Comparison of ENCODE assay signal across 8 mouse cellular contexts in the genomic region with DNA sequence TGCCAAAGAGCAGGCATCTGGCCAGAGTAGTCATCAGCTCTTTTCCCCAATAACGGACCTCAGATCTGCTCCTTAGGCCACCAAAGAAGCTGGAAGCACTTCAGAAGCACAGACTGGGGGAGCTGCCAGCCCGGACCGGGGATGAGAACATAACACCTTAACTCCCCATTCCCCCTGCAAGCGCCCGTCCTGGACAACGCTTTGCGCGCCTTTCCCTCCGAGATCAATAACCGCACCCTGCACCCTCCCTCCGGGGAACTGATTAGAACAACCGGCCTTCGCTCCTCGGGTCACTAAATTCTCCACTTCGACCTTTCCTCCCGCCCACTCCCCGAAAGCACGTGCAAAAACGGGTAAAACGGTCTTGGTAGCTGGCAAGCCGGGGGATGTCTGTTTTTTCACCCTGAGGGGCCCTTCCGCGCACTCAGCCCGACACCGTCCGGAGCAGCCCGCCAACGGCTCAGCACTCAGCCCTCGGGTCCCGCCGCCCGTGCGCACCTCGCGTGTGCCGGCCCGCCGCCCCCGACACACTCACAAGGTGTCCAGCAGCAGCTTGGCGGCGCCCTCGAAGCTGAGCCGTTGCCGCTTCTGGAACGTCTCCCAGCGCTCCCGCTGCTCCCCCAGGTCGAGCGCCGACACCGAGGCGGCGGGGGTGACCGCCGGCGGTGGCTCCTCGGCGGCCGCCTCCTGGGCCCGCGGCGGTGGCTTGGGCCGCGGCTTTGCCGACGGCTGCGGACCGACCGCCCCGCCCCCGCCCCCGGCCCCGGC. TPM values are rescaled to one million over a fixed set of nuclear protein-coding genes. Genes with fewer than 3 reads are reported as not detected.
A peak's percentile ranks its signal among the peaks of the same experiment; 100 is the strongest.
DNase-seq lines count a peak whose midpoint lies in the region; ATAC-seq and TF ChIP-seq lines count a peak whose summit lies in the region.

No protein-coding gene starts in this region.

- H3K9me3 ChIP-seq in hindbrain, embryonic 15.5 days, result no peaks in the 10 kb centered on the region
- no peaks in the 10 kb centered on the region for H3K9me3 ChIP-seq in limb, embryonic 10.5 days (replicated peaks)

- H3K9ac ChIP-seq in hindbrain, embryonic 15.5 days, result peak overlapping the region; percentile 78

- H3K36me3 ChIP-seq in hindbrain, embryonic 15.5 days, result peaks cover 3% of the 10 kb centered on the region; the same call in 1 of the 2 replicates
- H3K36me3 ChIP-seq in limb, embryonic 10.5 days, result peaks cover 12% of the 10 kb centered on the region
- peaks cover 3% of the 10 kb centered on the region for H3K36me3 ChIP-seq in small intestine, adult 2 months (ENCODE audit: control insufficient read depth, insufficient read depth, low read length)

- H3K27me3 ChIP-seq in hindbrain, embryonic 15.5 days, result no peaks in the 10 kb centered on the region
- H3K27me3 ChIP-seq in limb, embryonic 10.5 days (ENCODE audit: low read depth, poor library complexity, severe bottlenecking), result peaks cover 36% of the 10 kb centered on the region
- H3K27me3 ChIP-seq in small intestine, adult 2 months (ENCODE audit: control insufficient read depth, insufficient read depth, low read length), result no peaks in the 10 kb centered on the region

- ATAC-seq in activated CD4-positive, CD25-positive, alpha-beta regulatory T cell, adult 4 months, result peak; percentile 40
- ATAC-seq in hindbrain, embryonic 15.5 days (ENCODE audit: low FRiP score, low read depth), result peak; percentile 85
- ATAC-seq in monocyte, adult 5-6 weeks (replicated peaks; ENCODE audit: insufficient number of reproducible peaks, low FRiP score, low TSS enrichment, poor library complexity, severe bottlenecking), result no peak

- intact Hi-C loops in gastrocnemius, adult 2 months (cut with DNase I), result loop anchor here (2.0 kb wide), 2 partner anchors 36 to 82 kb away; partner anchors contain the start of gene Trpv2

- WGBS in hindbrain, embryonic 15.5 days, result under 1% methylated on average over 71 of the region's 73 CpGs
- WGBS in limb, embryonic 10.5 days, result under 1% methylated on average over 73 of the region's 73 CpGs
- 1% methylated on average over 57 of the region's 73 CpGs for WGBS in small intestine, adult 2 months

- TF ChIP-seq CTCF in gastrocnemius, adult 2 months (IDR thresholded peaks at IDR 0.05), result peak; percentile 21; the same call in 1 of the 2 replicates
- no peak for TF ChIP-seq CTCF in small intestine, adult 2 months (IDR thresholded peaks at IDR 0.05; ENCODE audit: extremely low read depth, insufficient read length, insufficient replicate concordance, low read depth, low read length)

- H3K4me3 ChIP-seq in gastrocnemius, adult 2 months, result peak overlapping the region; percentile 85
- H3K4me3 ChIP-seq in hindbrain, embryonic 15.5 days, result peak overlapping the region; percentile 78
- peak overlapping the region; percentile 87 for H3K4me3 ChIP-seq in limb, embryonic 10.5 days
- H3K4me3 ChIP-seq in small intestine, adult 2 months (ENCODE audit: low read depth, low read length), result peak overlapping the region; percentile 96

- peaks cover 20% of the 10 kb centered on the region for H3K4me1 ChIP-seq in hindbrain, embryonic 15.5 days (replicated peaks)
- peaks cover 24% of the 10 kb centered on the region for H3K4me1 ChIP-seq in limb, embryonic 10.5 days
- H3K4me1 ChIP-seq in small intestine, adult 2 months (ENCODE audit: control insufficient read depth, insufficient read depth, insufficient read length, low read length), result peaks cover 9% of the 10 kb centered on the region; the same call in 1 of the 2 replicates

- H3K4me2 ChIP-seq in hindbrain, embryonic 15.5 days, result peak overlapping the region; percentile 86

- TF ChIP-seq POLR2A in small intestine, adult 2 months (IDR thresholded peaks at IDR 0.05; ENCODE audit: low read depth, low read length), result peak; percentile 65; the same call in 1 of the 2 replicates

- H3K27ac ChIP-seq in gastrocnemius, adult 2 months, result peak overlapping the region; percentile 87
- peak overlapping the region; percentile 78 for H3K27ac ChIP-seq in hindbrain, embryonic 15.5 days (replicated peaks)
- peak overlapping the region; percentile 95 for H3K27ac ChIP-seq in limb, embryonic 10.5 days
- peak overlapping the region; percentile 76 for H3K27ac ChIP-seq in small intestine, adult 2 months (ENCODE audit: insufficient read depth, low read depth, low read length)

- DNase-seq in cerebellum, postnatal 36 days, result peak; percentile 58 to 62
- peak; percentile 84 for DNase-seq in gastrocnemius, adult 2 months
- peak; percentile 82 for DNase-seq in limb, embryonic 10.5 days (ENCODE audit: low spot score)
- DNase-seq in mesoderm, embryonic 11.5 days (ENCODE audit: low read depth, low spot score), result peak; percentile 43

RNA-seq across cellular contexts. Expression of gene Cenpv, which starts 0.6 kb away (rescaled TPM):
- 1 to 10 TPM in 1 of 2 experiments, not detected in 1; 2.4 TPM for polyA plus RNA-seq in activated CD4-positive, CD25-positive, alpha-beta regulatory T cell, adult 4 months (2017; shearing (Covaris generic))
- 10 to 100 TPM; 19.2 to 24.3 TPM for total RNA-seq in gastrocnemius, adult 2 months (2021)
- 56.8 and 57.3 TPM in 2 replicates for polyA plus RNA-seq in hindbrain, embryonic 15.5 days (2015; fragmentation: Nextera tagmentation; extraction: Ambion mirVana)
- polyA plus RNA-seq in limb, embryonic 10.5 days (2016; fragmentation: Nextera tagmentation; extraction: Ambion mirVana), result 35.0 and 42.2 TPM in 2 replicates
- polyA plus RNA-seq in small intestine, adult 2 months (2012; rRNA removed), result 77.4 and 175 TPM in 2 replicates
- 6.1 to 14.6 TPM in 2 of 3 replicates, not detected in the other for total RNA-seq in monocyte, adult 5-6 weeks (2017)

RNA-seq across cellular contexts. Expression of gene Ubb, which starts 12.5 kb away (rescaled TPM):
- 1,000 to 10,000 TPM; 5,033 to 6,460 TPM for polyA plus RNA-seq in activated CD4-positive, CD25-positive, alpha-beta regulatory T cell, adult 4 months (2017; shearing (Covaris generic))
- total RNA-seq in gastrocnemius, adult 2 months (2021), result 100 to 1,000 TPM; 776 to 989 TPM
- polyA plus RNA-seq in hindbrain, embryonic 15.5 days (2015; fragmentation: Nextera tagmentation; extraction: Ambion mirVana), result 4,365 and 4,386 TPM in 2 replicates
- polyA plus RNA-seq in limb, embryonic 10.5 days (2016; fragmentation: Nextera tagmentation; extraction: Ambion mirVana), result 3,627 and 3,653 TPM in 2 replicates
- polyA plus RNA-seq in small intestine, adult 2 months (2012; rRNA removed), result 827 and 2,308 TPM in 2 replicates
- total RNA-seq in monocyte, adult 5-6 weeks (2017), result 1,289 to 1,782 TPM (median 1,376 TPM) in 3 replicates

RNA-seq across cellular contexts. Expression of gene Trpv2, which starts 35.8 kb away (rescaled TPM):
- polyA plus RNA-seq in activated CD4-positive, CD25-positive, alpha-beta regulatory T cell, adult 4 months (2017; shearing (Covaris generic)), result 10 to 100 TPM; 76.8 to 79.0 TPM
- 1 to 10 TPM in 1 of 2 experiments, under 1 TPM in 1; 0.89 to 1.1 TPM for total RNA-seq in gastrocnemius, adult 2 months (2021)
- 30.9 and 31.2 TPM in 2 replicates for polyA plus RNA-seq in hindbrain, embryonic 15.5 days (2015; fragmentation: Nextera tagmentation; extraction: Ambion mirVana)
- polyA plus RNA-seq in limb, embryonic 10.5 days (2016; fragmentation: Nextera tagmentation; extraction: Ambion mirVana), result 0.55 and 0.87 TPM in 2 replicates
- 4.0 and 4.7 TPM in 2 replicates for polyA plus RNA-seq in small intestine, adult 2 months (2012; rRNA removed)
- 33.3 to 61.4 TPM (median 38.2 TPM) in 3 replicates for total RNA-seq in monocyte, adult 5-6 weeks (2017)

Comparison
In these comparisons a context has a peak if more than half of its experiments do, and no peak if none do; other contexts are left out.
1. RNA of gene Cenpv, which starts 0.6 kb away (polyA plus RNA-seq): 77.4 to 175 TPM in small intestine, adult 2 months, 56.8 to 57.3 TPM in hindbrain, embryonic 15.5 days and 35.0 to 42.2 TPM in limb, embryonic 10.5 days; 2.4 TPM in activated CD4-positive, CD25-positive, alpha-beta regulatory T cell, adult 4 months; every median in the first group is over 10 times any median in the second.
2. Peak in every context shown above with its lines, with median percentiles within 50 percentile points of each other: DNase-seq, H3K27ac ChIP-seq and H3K4me3 ChIP-seq.